Mouse (Mus musculus): ENCODE data around the gene Cops7b. TPM values are rescaled to one million over a fixed set of nuclear protein-coding genes. Genes with fewer than 3 reads are reported as not detected.
A peak's percentile ranks its signal among the peaks of the same experiment; 100 is the strongest.

Cops7b gene
- total RNA-seq, 1 experiment, result 27.4 TPM

- Histone ChIP-seq H3K4me3 (ENCODE audit: insufficient read depth in 1 of 2, low read depth in 1 of 2, low read length in 2 of 2, poor library complexity in 1 of 2, severe bottlenecking in 1 of 2) (no peak overlapping the region), H3K9ac (ENCODE audit: insufficient read depth, low read depth, low read length, poor library complexity, severe bottlenecking) (no peak overlapping the region), H3K27ac (ENCODE audit: insufficient read depth, low read depth, low read length, poor library complexity, severe bottlenecking) (no peak overlapping the region), H3K36me3 (ENCODE audit: control insufficient read depth, insufficient read depth, low read length, poor library complexity, severe bottlenecking) (no peaks in the 10 kb centered on the region), H3K4me1 (ENCODE audit: control insufficient read depth in 2 of 2, insufficient read depth in 2 of 2, low read length in 2 of 2, poor library complexity in 1 of 2) (no peaks in the 10 kb centered on the region), H3K9me3 (ENCODE audit: control insufficient read depth, insufficient read depth, low read depth, low read length) (no peaks in the 10 kb centered on the region)
- TF ChIP-seq CHD2 (IDR thresholded peaks at IDR 0.05; ENCODE audit: low read depth, low read length), result no peak
- 0 out of 2 replicates have a peak, but pooled peaks have one; percentile 49 for TF ChIP-seq MAFK (IDR thresholded peaks at IDR 0.05; ENCODE audit: insufficient read depth, low read depth, low read length)
- DNase-seq (ENCODE audit: low read depth, low spot score), result no peak
- in situ Hi-C loops (cut with MboI; ENCODE audit: low sequenced_read_pairs in 2 of 2, unreplicated experiment in 2 of 2), result no loop called here
Observed at GRCm38 (mm10) chr1:86569292-86569860, 13.3 kb upstream of the Cops7b start.

- no peak for TF ChIP-seq ZNF384 (IDR thresholded peaks at IDR 0.05; ENCODE audit: low read depth, low read length)
- no peak for TF ChIP-seq CHD2 (IDR thresholded peaks at IDR 0.05; ENCODE audit: low read depth, low read length)
- no peak for TF ChIP-seq ZC3H11A (IDR thresholded peaks at IDR 0.05; ENCODE audit: borderline replicate concordance, low read depth, low read length)
- no peak for TF ChIP-seq MAFK (IDR thresholded peaks at IDR 0.05; ENCODE audit: insufficient read depth, low read depth, low read length)
- no peak for TF ChIP-seq HCFC1 (IDR thresholded peaks at IDR 0.05; ENCODE audit: borderline replicate concordance, insufficient read depth, low read length)
- Histone ChIP-seq H3K27ac (ENCODE audit: insufficient read depth, low read depth, low read length, poor library complexity, severe bottlenecking) (no peak overlapping the region), H3K4me1 (ENCODE audit: control insufficient read depth in 2 of 2, insufficient read depth in 2 of 2, low read length in 2 of 2, poor library complexity in 1 of 2) (no peaks in the 10 kb centered on the region), H3K9me3 (ENCODE audit: control insufficient read depth, insufficient read depth, low read depth, low read length) (no peaks in the 10 kb centered on the region), H3K4me3 (ENCODE audit: insufficient read depth in 1 of 2, low read depth in 1 of 2, low read length in 2 of 2, poor library complexity in 1 of 2, severe bottlenecking in 1 of 2) (no peak overlapping the region), H3K9ac (ENCODE audit: insufficient read depth, low read depth, low read length, poor library complexity, severe bottlenecking) (no peak overlapping the region), H3K36me3 (ENCODE audit: control insufficient read depth, insufficient read depth, low read length, poor library complexity, severe bottlenecking) (no peaks in the 10 kb centered on the region)
- no peak for DNase-seq (ENCODE audit: low read depth, low spot score)
- in situ Hi-C loops (cut with MboI; ENCODE audit: low sequenced_read_pairs in 2 of 2, unreplicated experiment in 2 of 2), result no loop called here
Observed at GRCm38 (mm10) chr1:86571381-86571780, 11.3 kb upstream of the Cops7b start.

GRCm38 (mm10) chr1:86571941-86572340, 10.8 kb upstream of the Cops7b start:
- no peak for DNase-seq (ENCODE audit: low read depth, low spot score)
- Histone ChIP-seq H3K36me3 (ENCODE audit: control insufficient read depth, insufficient read depth, low read length, poor library complexity, severe bottlenecking) (no peaks in the 10 kb centered on the region), H3K27ac (ENCODE audit: insufficient read depth, low read depth, low read length, poor library complexity, severe bottlenecking) (no peak overlapping the region), H3K4me3 (ENCODE audit: insufficient read depth in 1 of 2, low read depth in 1 of 2, low read length in 2 of 2, poor library complexity in 1 of 2, severe bottlenecking in 1 of 2) (no peak overlapping the region), H3K9ac (ENCODE audit: insufficient read depth, low read depth, low read length, poor library complexity, severe bottlenecking) (no peak overlapping the region), H3K4me1 (ENCODE audit: control insufficient read depth in 2 of 2, insufficient read depth in 2 of 2, low read length in 2 of 2, poor library complexity in 1 of 2) (no peaks in the 10 kb centered on the region), H3K9me3 (ENCODE audit: control insufficient read depth, insufficient read depth, low read depth, low read length) (no peaks in the 10 kb centered on the region)
- in situ Hi-C loops (cut with MboI; ENCODE audit: low sequenced_read_pairs in 2 of 2, unreplicated experiment in 2 of 2), result no loop called here
- TF ChIP-seq ZNF384 (IDR thresholded peaks at IDR 0.05; ENCODE audit: low read depth, low read length) (no peak), HCFC1 (IDR thresholded peaks at IDR 0.05; ENCODE audit: borderline replicate concordance, insufficient read depth, low read length) (no peak), ZC3H11A (IDR thresholded peaks at IDR 0.05; ENCODE audit: borderline replicate concordance, low read depth, low read length) (no peak), MAFK (IDR thresholded peaks at IDR 0.05; ENCODE audit: insufficient read depth, low read depth, low read length) (no peak), CHD2 (IDR thresholded peaks at IDR 0.05; ENCODE audit: low read depth, low read length) (no peak)

DNA sequence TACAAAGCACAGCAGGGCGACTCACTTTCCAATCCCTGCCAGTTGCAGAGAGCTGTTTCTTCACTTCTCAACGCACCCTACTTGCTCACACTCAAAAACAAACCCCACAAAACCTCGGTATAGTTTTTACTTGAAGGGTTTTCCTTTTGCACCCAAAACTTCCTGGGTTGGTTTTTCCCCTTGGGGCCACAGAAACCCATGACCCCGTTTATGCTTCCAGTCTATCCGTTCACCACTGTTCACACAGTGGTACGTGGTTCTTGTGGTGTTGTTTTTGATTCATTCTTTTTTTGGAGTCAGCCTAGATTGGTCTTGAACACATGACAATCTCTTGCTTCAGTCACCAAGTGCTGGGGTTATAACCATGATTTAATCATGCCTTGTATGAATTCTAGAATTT, 2.3 kb upstream of the Cops7b start:
- Histone ChIP-seq H3K9ac (ENCODE audit: insufficient read depth, low read depth, low read length, poor library complexity, severe bottlenecking) (no peak overlapping the region), H3K36me3 (ENCODE audit: control insufficient read depth, insufficient read depth, low read length, poor library complexity, severe bottlenecking) (no peaks in the 10 kb centered on the region), H3K9me3 (ENCODE audit: control insufficient read depth, insufficient read depth, low read depth, low read length) (no peaks in the 10 kb centered on the region), H3K4me3 (ENCODE audit: insufficient read depth in 1 of 2, low read depth in 1 of 2, low read length in 2 of 2, poor library complexity in 1 of 2, severe bottlenecking in 1 of 2) (no peak overlapping the region), H3K27ac (ENCODE audit: insufficient read depth, low read depth, low read length, poor library complexity, severe bottlenecking) (no peak overlapping the region), H3K4me1 (ENCODE audit: control insufficient read depth in 2 of 2, insufficient read depth in 2 of 2, low read length in 2 of 2, poor library complexity in 1 of 2) (peaks cover 0 to 5% of the 10 kb centered on the region in 2 experiments; a peak in 2 of 4 replicates)
- in situ Hi-C loops (cut with MboI; ENCODE audit: low sequenced_read_pairs in 2 of 2, unreplicated experiment in 2 of 2), result no loop called here
- DNase-seq (ENCODE audit: low read depth, low spot score), result no peak
- no peak for TF ChIP-seq HCFC1 (IDR thresholded peaks at IDR 0.05; ENCODE audit: borderline replicate concordance, insufficient read depth, low read length)
